Comparison of ENCODE assay signal across 13 mouse cellular contexts in genomic region chr12:74458521-74458920, GRCm38 (mm10).
DNase-seq lines count a peak whose midpoint lies in the region; ATAC-seq and TF ChIP-seq lines count a peak whose summit lies in the region.
"Had no signal": no experiment of that assay in that cellular context is flagged by ENCODE, and none has a peak within 500 bp of the region (broad histone marks: within the 10 kb centered on the region; RNA-seq: fewer than 3 reads in every experiment).

No protein-coding gene starts in this region.

- no peaks in the 10 kb centered on the region for H3K9me3 ChIP-seq in hindbrain, postnatal 0 days (ENCODE audit: low read length)
- H3K9me3 ChIP-seq in hindbrain, embryonic 10.5 days, result no peaks in the 10 kb centered on the region
- H3K9me3 ChIP-seq: limb, embryonic 12.5 days; midbrain, embryonic 13.5 days; stomach, embryonic 15.5 days had no signal

- WGBS in hindbrain, postnatal 0 days, result 24% methylated on average over 4 of the region's 4 CpGs
- 43% methylated on average over 4 of the region's 4 CpGs for WGBS in hindbrain, embryonic 10.5 days

- no peak overlapping the region for H3K4me3 ChIP-seq in hindbrain, postnatal 0 days (ENCODE audit: low read length)
- H3K4me3 ChIP-seq in hindbrain, embryonic 10.5 days, result no peak overlapping the region
- H3K4me3 ChIP-seq: limb, embryonic 12.5 days; midbrain, embryonic 13.5 days; stomach, embryonic 15.5 days had no signal

- H3K9ac ChIP-seq in hindbrain, postnatal 0 days (replicated peaks; ENCODE audit: low read length), result no peak overlapping the region
- H3K9ac ChIP-seq: limb, embryonic 12.5 days; midbrain, embryonic 13.5 days; stomach, embryonic 15.5 days had no signal

- no peak overlapping the region for H3K4me2 ChIP-seq in hindbrain, postnatal 0 days (ENCODE audit: low read depth, low read length)
- H3K4me2 ChIP-seq: limb, embryonic 12.5 days; midbrain, embryonic 13.5 days; stomach, embryonic 15.5 days had no signal

- no peak overlapping the region for H3K27ac ChIP-seq in hindbrain, postnatal 0 days
- no peak overlapping the region for H3K27ac ChIP-seq in hindbrain, embryonic 10.5 days
- H3K27ac ChIP-seq: limb, embryonic 12.5 days; midbrain, embryonic 13.5 days; stomach, embryonic 15.5 days had no signal

- TF ChIP-seq CTCF in hindbrain, postnatal 0 days (IDR thresholded peaks at IDR 0.05; ENCODE audit: low read depth), result no peak

- DNase-seq in hindbrain, postnatal 0 days (ENCODE audit: low spot score), result peak; percentile 13
- no peak for DNase-seq in hindbrain, embryonic 10.5 days (ENCODE audit: low spot score)
- peak; percentile 60 to 63 for DNase-seq in frontal cortex, postnatal 36 days (ENCODE audit: low spot score in 2 of 2)
- peak; percentile 30 to 74 for DNase-seq in left cerebral cortex, adult 8-10 months (ENCODE audit: low spot score in 2 of 2)
- DNase-seq in right cerebral cortex, postnatal 25 days, result peak; percentile 64
- no peak for DNase-seq in thymus, postnatal 10 days (ENCODE audit: low spot score in 2 of 2)
- DNase-seq in natural killer cell, adult 2 months (ENCODE audit: low spot score in 2 of 2), result no peak
- no peak for DNase-seq in cerebellum, adult 9-11 months
- DNase-seq: heart, postnatal 4 days; kidney, adult 2 months had no signal

- H3K27me3 ChIP-seq in hindbrain, postnatal 0 days (ENCODE audit: insufficient read depth, low read length), result no peaks in the 10 kb centered on the region
- no peaks in the 10 kb centered on the region for H3K27me3 ChIP-seq in hindbrain, embryonic 10.5 days (ENCODE audit: insufficient read depth, poor library complexity, severe bottlenecking)
- H3K27me3 ChIP-seq: limb, embryonic 12.5 days; midbrain, embryonic 13.5 days; stomach, embryonic 15.5 days had no signal

- H3K36me3 ChIP-seq in hindbrain, postnatal 0 days (ENCODE audit: insufficient read depth, low read length), result no peaks in the 10 kb centered on the region
- no peaks in the 10 kb centered on the region for H3K36me3 ChIP-seq in hindbrain, embryonic 10.5 days
- H3K36me3 ChIP-seq: limb, embryonic 12.5 days; midbrain, embryonic 13.5 days; stomach, embryonic 15.5 days had no signal

- ATAC-seq in hindbrain, postnatal 0 days, result 0 out of 2 replicates have a peak, but pooled peaks have one; percentile 15
- ATAC-seq: midbrain, embryonic 13.5 days had no signal

- no peaks in the 10 kb centered on the region for H3K4me1 ChIP-seq in hindbrain, postnatal 0 days (ENCODE audit: insufficient read depth, low read length)
- peaks cover 16% of the 10 kb centered on the region for H3K4me1 ChIP-seq in hindbrain, embryonic 10.5 days (replicated peaks)
- H3K4me1 ChIP-seq: limb, embryonic 12.5 days; midbrain, embryonic 13.5 days; stomach, embryonic 15.5 days had no signal

Comparison
In these comparisons a context has a peak if more than half of its experiments do, and no peak if none do; other contexts are left out.
1. DNase-seq: peak in hindbrain, postnatal 0 days (single experiment), frontal cortex, postnatal 36 days (2 of 2), left cerebral cortex, adult 8-10 months (2 of 2) and right cerebral cortex, postnatal 25 days (single experiment); none in hindbrain, embryonic 10.5 days (single experiment), thymus, postnatal 10 days (0 of 2), natural killer cell, adult 2 months (0 of 2) and cerebellum, adult 9-11 months (single experiment).